Mouse (Mus musculus): ENCODE results near the gene Ikzf2. TPM values are rescaled to one million over a fixed set of nuclear protein-coding genes. Genes with fewer than 3 reads are reported as not detected.

Ikzf2 gene
- total RNA-seq, 2 experiments from 2014 or later = 5.9 to 6.6 TPM

GRCm38 (mm10) chr1:69681003-69681402, 6.0 kb downstream of the Ikzf2 start:
- DNase-seq (ENCODE audit: low spot score in 2 of 2) = no peak
- intact Hi-C loops (cut with DNase I) = loop anchor here (10.0 kb wide), 1 partner anchor 346 kb away; no protein-coding TSS in a partner anchor

- intact Hi-C loops (cut with DNase I) = loop anchor here (10.0 kb wide), 1 partner anchor 346 kb away; no protein-coding TSS in a partner anchor
- no peak for DNase-seq (ENCODE audit: low spot score in 2 of 2)
Measured at GRCm38 (mm10) chr1:69680501-69680900, 6.5 kb downstream of the Ikzf2 start.

GRCm38 (mm10) chr1:69669897-69670404, 17.1 kb downstream of the Ikzf2 start:
- intact Hi-C loops (cut with DNase I) = no loop called here
- no peak for DNase-seq (ENCODE audit: low spot score in 2 of 2)

- intact Hi-C loops (cut with DNase I) = no loop called here
- no peak for DNase-seq (ENCODE audit: low spot score in 2 of 2)
Measured at GRCm38 (mm10) chr1:69667456-69667855, 19.6 kb downstream of the Ikzf2 start.

GRCm38 (mm10) chr1:69659779-69660178, 27.3 kb downstream of the Ikzf2 start:
- intact Hi-C loops (cut with DNase I) = no loop called here
- DNase-seq (ENCODE audit: low spot score in 2 of 2) = no peak

GRCm38 (mm10) chr1:69658051-69658450, 29.0 kb downstream of the Ikzf2 start:
- intact Hi-C loops (cut with DNase I) = no loop called here
- no peak for DNase-seq (ENCODE audit: low spot score in 2 of 2)

GRCm38 (mm10) chr1:69657455-69657854, 29.6 kb downstream of the Ikzf2 start:
- no peak for DNase-seq (ENCODE audit: low spot score in 2 of 2)
- intact Hi-C loops (cut with DNase I) = no loop called here

GRCm38 (mm10) chr1:69656929-69657328, 30.1 kb downstream of the Ikzf2 start:
- intact Hi-C loops (cut with DNase I) = no loop called here
- no peak for DNase-seq (ENCODE audit: low spot score in 2 of 2)

- DNase-seq (ENCODE audit: low spot score in 2 of 2) = no peak
- intact Hi-C loops (cut with DNase I) = no loop called here
Measured at GRCm38 (mm10) chr1:69656047-69656782, 30.8 kb downstream of the Ikzf2 start.

GRCm38 (mm10) chr1:69655368-69655767, 31.7 kb downstream of the Ikzf2 start:
- DNase-seq (ENCODE audit: low spot score in 2 of 2) = no peak
- intact Hi-C loops (cut with DNase I) = no loop called here

GRCm38 (mm10) chr1:69654955-69655354, 32.1 kb downstream of the Ikzf2 start:
- no peak for DNase-seq (ENCODE audit: low spot score in 2 of 2)
- intact Hi-C loops (cut with DNase I) = no loop called here

- intact Hi-C loops (cut with DNase I) = no loop called here
- no peak for DNase-seq (ENCODE audit: low spot score in 2 of 2)
Measured at GRCm38 (mm10) chr1:69653419-69653818, 33.6 kb downstream of the Ikzf2 start.

- DNase-seq (ENCODE audit: low spot score in 2 of 2) = no peak
- intact Hi-C loops (cut with DNase I) = no loop called here
Measured at GRCm38 (mm10) chr1:69643138-69643537, 43.9 kb downstream of the Ikzf2 start.

GRCm38 (mm10) chr1:69641986-69642385, 45.1 kb downstream of the Ikzf2 start:
- intact Hi-C loops (cut with DNase I) = no loop called here
- DNase-seq (ENCODE audit: low spot score in 2 of 2) = no peak

- no peak for DNase-seq (ENCODE audit: low spot score in 2 of 2)
- intact Hi-C loops (cut with DNase I) = no loop called here
Measured at GRCm38 (mm10) chr1:69638321-69638720, 48.7 kb downstream of the Ikzf2 start.

GRCm38 (mm10) chr1:69637907-69638306, 49.1 kb downstream of the Ikzf2 start:
- intact Hi-C loops (cut with DNase I) = no loop called here

GRCm38 (mm10) chr1:69634259-69634658, 52.8 kb downstream of the Ikzf2 start:
- DNase-seq (ENCODE audit: low spot score in 2 of 2) = no peak
- intact Hi-C loops (cut with DNase I) = no loop called here

More at GRCm38 (mm10) chr1:69637907-69638306, 49.1 kb downstream of the Ikzf2 start:
- no peak for DNase-seq (ENCODE audit: low spot score in 2 of 2)

- no peak for DNase-seq (ENCODE audit: low spot score in 2 of 2)
- intact Hi-C loops (cut with DNase I) = no loop called here
Measured at GRCm38 (mm10) chr1:69630508-69630907, 56.5 kb downstream of the Ikzf2 start.

- DNase-seq (ENCODE audit: low spot score in 2 of 2) = no peak
Measured at GRCm38 (mm10) chr1:69629513-69629912, 57.5 kb downstream of the Ikzf2 start.

GRCm38 (mm10) chr1:69612076-69612475, 75.0 kb downstream of the Ikzf2 start:
- intact Hi-C loops (cut with DNase I) = no loop called here
- no peak for DNase-seq (ENCODE audit: low spot score in 2 of 2)

More at GRCm38 (mm10) chr1:69629513-69629912, 57.5 kb downstream of the Ikzf2 start:
- intact Hi-C loops (cut with DNase I) = no loop called here

- no peak for DNase-seq (ENCODE audit: low spot score in 2 of 2)
- intact Hi-C loops (cut with DNase I) = no loop called here
Measured at GRCm38 (mm10) chr1:69611204-69611725, 75.8 kb downstream of the Ikzf2 start.
